Mouse (Mus musculus) spleen, adult 2 months (tissue): ENCODE data around the gene Dab2ip.

Experiments used
- CTCF ChIP-seq: fragments of 200-500 bp; IDR thresholded peaks from 2 replicates; pipeline ENCODE4 v1.5.1; 2011; ENCODE audit warnings: mild to moderate bottlenecking, inconsistent platforms; ENCODE audit not compliant: insufficient read depth, insufficient read length, insufficient replicate concordance; ENCODE audit errors: extremely low read depth
- POLR2A ChIP-seq: fragments of 200-500 bp; IDR thresholded peaks from 2 replicates; pipeline ENCODE4 v1.6.1; 2011; ENCODE audit warnings: low read depth, low read length, inconsistent platforms

DNA sequence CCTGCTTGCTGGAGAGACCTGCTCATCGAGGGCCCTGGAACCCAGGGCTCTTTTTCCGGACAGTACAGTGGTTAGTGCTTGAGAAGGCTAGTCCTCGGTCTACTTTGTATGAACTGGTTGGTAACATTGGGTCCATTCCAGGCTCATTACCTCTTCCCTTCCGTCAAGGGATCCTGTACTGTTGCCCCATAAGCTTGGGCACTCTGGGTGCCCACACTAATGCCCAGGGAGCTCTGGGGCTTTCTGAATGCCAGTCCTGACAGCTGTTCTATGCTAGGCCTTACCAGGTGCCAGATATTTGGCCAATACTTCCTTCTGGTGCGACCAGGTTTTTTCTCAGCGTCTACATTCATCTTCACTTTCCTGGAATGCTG lies 66.9 kb downstream of the Dab2ip start:
- TF ChIP-seq CTCF (no peak), POLR2A (no peak)
